Mouse (Mus musculus) heart, adult 2 months (tissue): ENCODE measurements around the gene Saa4.

Experiments
- CTCF ChIP-seq: fragments of 200-600 bp; IDR thresholded peaks from 2 replicates; pipeline ENCODE4 v1.8.1; 2022; ENCODE audit warnings: antibody characterized with exemption, mild to moderate bottlenecking, moderate library complexity
- EP300 ChIP-seq: fragments of 200-500 bp; IDR thresholded peaks from 2 replicates; pipeline ENCODE4 v1.6.1; 2011; ENCODE audit warnings: low read depth, low read length, control low read depth; ENCODE audit not compliant: insufficient read depth
- POLR2A ChIP-seq: fragments of 200-500 bp; IDR thresholded peaks from 2 replicates; pipeline ENCODE4 v1.6.1; 2011; ENCODE audit warnings: mild to moderate bottlenecking, low read depth, low read length, control low read depth; ENCODE audit not compliant: insufficient read depth

DNA sequence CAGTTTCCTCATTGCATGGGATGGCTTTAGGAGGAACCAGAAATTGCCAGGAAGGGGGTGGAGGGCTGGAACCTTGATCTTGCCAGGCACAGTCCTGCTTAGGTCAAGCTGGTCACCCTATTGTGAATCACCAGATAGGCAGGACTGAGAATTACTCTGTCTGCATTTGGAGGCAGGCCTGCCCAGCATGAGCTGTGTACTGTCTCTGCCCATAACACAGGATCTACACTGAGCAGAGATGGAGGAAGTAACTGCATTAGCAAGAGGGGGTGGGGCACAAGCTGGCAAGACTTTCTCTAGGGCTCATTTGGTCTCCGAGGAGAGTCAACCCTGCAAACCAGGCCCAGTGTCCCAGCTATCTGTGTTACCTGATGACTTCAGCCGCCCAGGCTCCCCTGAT, 2.6 kb upstream of the Saa4 start:
- TF ChIP-seq CTCF: no peak
- no peak for TF ChIP-seq POLR2A
- TF ChIP-seq EP300: no peak
